Mouse (Mus musculus): ENCODE results near the gene Myh10.

Gene Myh10

GRCm38 (mm10) chr11:68665331-68665730 lies 26.0 kb upstream of the Myh10 start:
- Histone ChIP-seq H3K9me3 (ENCODE audit: low read length) (no peaks in the 10 kb centered on the region), H3K36me3 (ENCODE audit: insufficient read depth, low read length) (no peaks in the 10 kb centered on the region), H3K4me1 (replicated peaks; ENCODE audit: low read depth, low read length) (0 out of 2 replicates have a peak, but pooled peaks cover 3% of the 10 kb centered on the region), H3K4me3 (replicated peaks; ENCODE audit: low read length) (no peak overlapping the region), H3K27me3 (ENCODE audit: insufficient read depth, low read length) (no peaks in the 10 kb centered on the region)
- no peak for TF ChIP-seq POU5F1 (IDR thresholded peaks at IDR 0.05; ENCODE audit: borderline replicate concordance, low read length)
- TF ChIP-seq NANOG (IDR thresholded peaks at IDR 0.05; ENCODE audit: borderline replicate concordance, low read length), result no peak
- TF ChIP-seq CTCF (conservative IDR thresholded peaks at IDR 0.05; ENCODE audit: low read length), result no peak

DNA sequence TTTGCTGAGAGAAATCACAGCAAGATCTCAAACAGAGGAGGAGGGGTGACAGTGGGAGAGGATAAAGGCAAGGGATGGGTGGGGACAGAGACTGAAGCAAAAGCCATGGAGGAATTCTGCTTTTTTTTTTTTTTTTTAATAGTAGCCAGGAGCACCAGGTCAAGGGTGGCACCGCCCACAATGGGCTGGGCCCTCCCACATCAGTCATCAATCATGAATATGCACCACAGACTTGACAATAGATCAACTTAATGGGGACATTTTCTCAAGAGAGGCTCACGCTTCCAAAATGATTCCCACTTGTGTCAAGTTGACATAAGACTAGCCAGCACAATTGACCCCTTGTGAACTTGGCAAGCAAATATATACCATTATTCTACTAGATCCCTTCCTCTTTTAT lies 25.1 kb upstream of the Myh10 start:
- no peaks in the 10 kb centered on the region for H3K36me3 ChIP-seq (ENCODE audit: insufficient read depth, low read length)
- no peak for TF ChIP-seq NANOG (IDR thresholded peaks at IDR 0.05; ENCODE audit: borderline replicate concordance, low read length)
- no peak for TF ChIP-seq POU5F1 (IDR thresholded peaks at IDR 0.05; ENCODE audit: borderline replicate concordance, low read length)
- TF ChIP-seq CTCF (conservative IDR thresholded peaks at IDR 0.05; ENCODE audit: low read length), result no peak
- no peak overlapping the region for H3K4me3 ChIP-seq (replicated peaks; ENCODE audit: low read length)
- H3K4me1 ChIP-seq (replicated peaks; ENCODE audit: low read depth, low read length), result 0 out of 2 replicates have a peak, but pooled peaks cover 3% of the 10 kb centered on the region
- no peaks in the 10 kb centered on the region for H3K27me3 ChIP-seq (ENCODE audit: insufficient read depth, low read length)
- no peaks in the 10 kb centered on the region for H3K9me3 ChIP-seq (ENCODE audit: low read length)

- Histone ChIP-seq H3K4me1 (replicated peaks; ENCODE audit: low read depth, low read length) (peaks cover 15% of the 10 kb centered on the region), H3K27me3 (ENCODE audit: insufficient read depth, low read length) (no peaks in the 10 kb centered on the region), H3K4me3 (replicated peaks; ENCODE audit: low read length) (no peak overlapping the region), H3K9me3 (ENCODE audit: low read length) (no peaks in the 10 kb centered on the region), H3K36me3 (ENCODE audit: insufficient read depth, low read length) (no peaks in the 10 kb centered on the region)
- TF ChIP-seq NANOG (IDR thresholded peaks at IDR 0.05; ENCODE audit: borderline replicate concordance, low read length) (no peak), CTCF (conservative IDR thresholded peaks at IDR 0.05; ENCODE audit: low read length) (no peak), POU5F1 (IDR thresholded peaks at IDR 0.05; ENCODE audit: borderline replicate concordance, low read length) (no peak)
These were observed 18.9 kb upstream of the Myh10 start for GRCm38 (mm10) chr11:68672270-68672970.

- TF ChIP-seq CTCF (conservative IDR thresholded peaks at IDR 0.05; ENCODE audit: low read length), result no peak
These were observed 17.3 kb upstream of the Myh10 start for GRCm38 (mm10) chr11:68674071-68674470.

GRCm38 (mm10) chr11:68674643-68675042 lies 16.7 kb upstream of the Myh10 start:
- TF ChIP-seq CTCF (conservative IDR thresholded peaks at IDR 0.05; ENCODE audit: low read length) (no peak), POU5F1 (IDR thresholded peaks at IDR 0.05; ENCODE audit: borderline replicate concordance, low read length) (no peak), NANOG (IDR thresholded peaks at IDR 0.05; ENCODE audit: borderline replicate concordance, low read length) (no peak)
- H3K4me1 ChIP-seq (replicated peaks; ENCODE audit: low read depth, low read length), result peaks cover 14% of the 10 kb centered on the region
- H3K36me3 ChIP-seq (ENCODE audit: insufficient read depth, low read length), result no peaks in the 10 kb centered on the region
- H3K4me3 ChIP-seq (replicated peaks; ENCODE audit: low read length), result no peak overlapping the region
- H3K9me3 ChIP-seq (ENCODE audit: low read length), result no peaks in the 10 kb centered on the region
- H3K27me3 ChIP-seq (ENCODE audit: insufficient read depth, low read length), result no peaks in the 10 kb centered on the region

More at GRCm38 (mm10) chr11:68674071-68674470, 17.3 kb upstream of the Myh10 start:
- Histone ChIP-seq H3K4me1 (replicated peaks; ENCODE audit: low read depth, low read length) (peaks cover 15% of the 10 kb centered on the region), H3K9me3 (ENCODE audit: low read length) (no peaks in the 10 kb centered on the region), H3K36me3 (ENCODE audit: insufficient read depth, low read length) (no peaks in the 10 kb centered on the region), H3K27me3 (ENCODE audit: insufficient read depth, low read length) (no peaks in the 10 kb centered on the region), H3K4me3 (replicated peaks; ENCODE audit: low read length) (no peak overlapping the region)

- Histone ChIP-seq H3K4me1 (replicated peaks; ENCODE audit: low read depth, low read length) (peaks cover 12% of the 10 kb centered on the region), H3K9me3 (ENCODE audit: low read length) (no peaks in the 10 kb centered on the region), H3K36me3 (ENCODE audit: insufficient read depth, low read length) (no peaks in the 10 kb centered on the region), H3K4me3 (replicated peaks; ENCODE audit: low read length) (no peak overlapping the region), H3K27me3 (ENCODE audit: insufficient read depth, low read length) (no peaks in the 10 kb centered on the region)
- TF ChIP-seq CTCF (conservative IDR thresholded peaks at IDR 0.05; ENCODE audit: low read length), result no peak
- no peak for TF ChIP-seq POU5F1 (IDR thresholded peaks at IDR 0.05; ENCODE audit: borderline replicate concordance, low read length)
- TF ChIP-seq NANOG (IDR thresholded peaks at IDR 0.05; ENCODE audit: borderline replicate concordance, low read length), result no peak
These were observed 16.1 kb upstream of the Myh10 start for GRCm38 (mm10) chr11:68675274-68675673.

- no peak overlapping the region for H3K4me3 ChIP-seq (replicated peaks; ENCODE audit: low read length)
- no peaks in the 10 kb centered on the region for H3K36me3 ChIP-seq (ENCODE audit: insufficient read depth, low read length)
- peak; percentile 33; the same call in 1 of the 2 replicates for TF ChIP-seq CTCF (conservative IDR thresholded peaks at IDR 0.05; ENCODE audit: low read length)
- TF ChIP-seq POU5F1 (IDR thresholded peaks at IDR 0.05; ENCODE audit: borderline replicate concordance, low read length), result no peak
- no peak for TF ChIP-seq NANOG (IDR thresholded peaks at IDR 0.05; ENCODE audit: borderline replicate concordance, low read length)
- H3K9me3 ChIP-seq (ENCODE audit: low read length), result no peaks in the 10 kb centered on the region
- no peaks in the 10 kb centered on the region for H3K27me3 ChIP-seq (ENCODE audit: insufficient read depth, low read length)
- no peaks in the 10 kb centered on the region for H3K4me1 ChIP-seq (replicated peaks; ENCODE audit: low read depth, low read length)
These were observed 10.0 kb upstream of the Myh10 start for GRCm38 (mm10) chr11:68681254-68681839.

DNA sequence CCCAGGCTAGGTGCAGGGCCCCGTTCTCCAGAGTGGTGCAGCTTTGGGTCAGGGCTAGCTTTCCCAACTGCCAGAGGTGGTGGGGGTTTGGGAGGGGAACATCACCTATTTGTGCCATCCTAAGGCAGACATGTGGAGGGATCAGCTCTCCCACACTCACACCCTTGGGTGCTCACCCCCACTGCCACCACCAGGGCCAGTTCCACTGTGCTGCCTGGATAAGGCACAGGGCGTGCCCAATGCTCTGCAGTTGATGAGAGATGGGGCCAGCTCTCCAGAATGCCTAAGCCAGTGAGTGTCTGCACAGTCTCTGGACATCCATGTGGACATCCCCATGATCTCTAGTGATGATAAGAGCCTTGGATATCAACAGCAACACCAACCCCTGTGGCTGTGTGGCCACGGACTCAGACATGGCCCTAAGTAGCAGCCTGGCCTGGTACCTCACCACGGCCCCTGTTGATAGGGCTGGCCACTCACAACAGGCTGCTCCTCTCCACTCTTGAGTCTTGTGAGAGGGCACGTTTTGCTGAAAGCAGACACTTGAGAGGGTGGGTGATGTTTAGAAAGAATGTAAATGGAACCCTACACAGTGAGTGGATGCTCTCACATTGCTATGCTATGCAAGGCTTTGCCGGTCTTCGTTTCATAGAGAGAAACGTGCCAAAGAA lies 9.1 kb upstream of the Myh10 start:
- no peaks in the 10 kb centered on the region for H3K9me3 ChIP-seq (ENCODE audit: low read length)
- no peaks in the 10 kb centered on the region for H3K36me3 ChIP-seq (ENCODE audit: insufficient read depth, low read length)
- H3K4me3 ChIP-seq (replicated peaks; ENCODE audit: low read length), result no peak overlapping the region
- H3K27me3 ChIP-seq (ENCODE audit: insufficient read depth, low read length), result no peaks in the 10 kb centered on the region
- no peaks in the 10 kb centered on the region for H3K4me1 ChIP-seq (replicated peaks; ENCODE audit: low read depth, low read length)
- TF ChIP-seq CTCF (conservative IDR thresholded peaks at IDR 0.05; ENCODE audit: low read length) (no peak), POU5F1 (IDR thresholded peaks at IDR 0.05; ENCODE audit: borderline replicate concordance, low read length) (no peak), NANOG (IDR thresholded peaks at IDR 0.05; ENCODE audit: borderline replicate concordance, low read length) (no peak)

Measured in E14TG2a.4 (cell line).